Mouse (Mus musculus) embryo, embryonic 9.5 days (tissue): Measurements from ENCODE around the gene Boll.
"Not testable (repeated sequence)": the region's sequence is repeated elsewhere in the genome, so short reads cannot be mapped to it uniquely, and the experiment has no call there.

Experiments
- DNase-seq: peaks from one replicate; pipeline ENCODE4 v3.0.0-alpha.2; 2017; ENCODE audit errors: extremely low spot score

The Boll gene

GRCm38 (mm10) chr1:55363044-55363565 lies at the start of gene Boll:
Boll (minus strand) TSS chr1:55363469.
- DNase-seq = peak; percentile 74

GRCm38 (mm10) chr1:55412569-55412968 lies 49.3 kb upstream of the Boll start:
- no peak for DNase-seq

GRCm38 (mm10) chr1:55411079-55411478 lies 47.8 kb upstream of the Boll start:
- DNase-seq = no peak

GRCm38 (mm10) chr1:55410670-55411069 lies 47.4 kb upstream of the Boll start:
- DNase-seq = no peak

DNA sequence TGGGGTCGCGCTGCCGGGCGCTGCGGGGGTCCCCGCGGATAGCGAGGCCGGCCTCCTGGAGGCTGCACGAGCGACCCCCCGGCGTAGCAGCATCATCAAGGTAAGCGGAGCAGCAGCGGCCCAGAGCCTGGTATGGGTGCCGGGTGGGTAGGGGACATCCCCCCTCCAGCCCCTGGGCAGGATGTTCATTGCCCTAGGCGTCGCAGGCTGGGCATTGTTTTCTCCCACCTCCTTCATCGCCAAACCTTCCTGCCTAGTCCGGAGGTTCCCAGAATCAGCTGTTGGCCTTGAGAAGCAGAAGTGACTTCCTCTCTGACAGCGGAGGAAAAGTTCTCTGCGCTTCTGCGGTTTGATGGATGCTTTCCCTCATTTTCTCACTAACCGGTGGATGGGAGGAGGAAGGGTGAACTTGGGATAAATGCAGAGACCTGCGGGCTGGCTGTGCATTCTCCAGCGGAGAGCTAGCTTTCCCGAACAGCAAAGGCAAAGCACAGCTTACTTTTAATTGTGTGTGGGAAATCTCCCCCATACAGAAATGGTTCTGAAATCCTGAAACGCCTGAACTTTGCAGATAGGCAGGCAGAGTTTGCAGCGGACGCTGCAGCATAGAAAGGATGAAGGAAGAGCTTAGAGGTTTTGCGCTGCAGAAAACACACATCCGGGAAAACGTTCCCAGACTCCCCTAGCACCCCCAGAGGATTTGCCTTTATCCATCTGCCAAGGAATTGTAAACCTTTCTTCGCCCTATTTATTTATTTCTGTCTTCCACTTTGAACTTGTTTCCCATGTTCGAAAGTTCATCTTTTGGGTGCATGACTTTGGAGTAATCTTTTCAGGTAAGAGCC lies 43.5 kb upstream of the Boll start:
- DNase-seq = peak; percentile 35

DNA sequence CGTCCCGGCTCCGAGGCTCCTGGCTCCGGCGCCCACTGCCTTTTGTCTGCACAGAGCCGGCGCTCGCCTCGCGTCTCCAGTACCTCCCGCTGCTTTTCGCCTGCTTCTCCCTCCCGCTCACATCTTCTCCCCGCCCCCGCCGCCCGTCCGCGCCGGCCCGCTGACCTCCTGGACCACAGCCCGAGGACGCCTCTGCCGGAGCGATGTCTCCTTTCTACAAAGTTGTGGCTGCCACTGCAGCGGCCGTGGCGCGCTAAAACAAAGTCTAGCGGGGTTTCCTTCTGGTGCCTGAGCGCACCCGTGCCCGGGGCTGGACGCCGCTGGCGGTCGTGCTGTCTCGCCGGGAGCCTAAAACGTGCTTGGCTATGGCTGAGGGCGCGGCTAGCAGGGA lies 42.7 kb upstream of the Boll start:
- DNase-seq = peak; percentile 81

- peak; percentile 92 for DNase-seq
These were observed 42.2 kb upstream of the Boll start, which contains the start of gene Plcl1 for GRCm38 (mm10) chr1:55405272-55406022. Plcl1 (plus strand) TSS chr1:55405921.

DNA sequence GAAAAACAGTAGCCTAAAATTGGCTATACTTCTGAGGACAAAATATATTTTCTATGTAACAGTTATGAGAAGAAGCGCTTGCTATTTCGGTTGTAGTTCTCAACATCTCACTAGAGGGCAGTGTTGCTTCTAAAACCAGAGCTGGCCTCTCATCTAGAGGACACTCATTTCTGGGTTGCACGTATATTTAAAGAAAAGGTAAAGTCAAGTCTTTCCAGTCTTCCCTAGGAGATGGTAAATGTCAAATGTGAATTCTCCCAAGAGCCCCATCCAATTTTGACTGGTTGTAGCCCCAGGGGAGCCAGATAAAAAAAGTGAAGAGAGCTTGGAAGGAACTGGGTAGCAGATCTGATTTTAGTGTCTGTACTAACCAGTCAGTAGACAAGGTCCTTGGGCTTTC lies 41.2 kb upstream of the Boll start:
- DNase-seq = peak; percentile 68

DNA sequence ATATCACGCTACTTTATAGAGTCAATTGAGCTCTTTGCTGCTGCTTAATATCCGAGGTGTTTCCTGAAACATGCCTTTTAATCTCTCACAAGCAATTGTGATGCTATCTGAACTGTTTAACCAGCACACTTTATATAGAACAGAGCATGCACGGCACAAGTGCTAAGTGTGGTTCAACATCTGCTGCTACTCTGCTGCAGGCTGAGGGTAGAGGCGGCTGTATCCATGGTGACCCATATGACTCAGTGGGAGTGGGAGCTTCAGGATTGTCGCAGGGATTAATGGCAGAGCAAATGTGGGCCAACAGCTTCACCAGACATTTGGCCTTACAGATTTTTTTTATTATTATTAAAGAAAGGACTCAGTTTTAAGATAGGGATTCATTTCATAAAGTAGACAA lies 36.6 kb upstream of the Boll start:
- no peak for DNase-seq

DNA sequence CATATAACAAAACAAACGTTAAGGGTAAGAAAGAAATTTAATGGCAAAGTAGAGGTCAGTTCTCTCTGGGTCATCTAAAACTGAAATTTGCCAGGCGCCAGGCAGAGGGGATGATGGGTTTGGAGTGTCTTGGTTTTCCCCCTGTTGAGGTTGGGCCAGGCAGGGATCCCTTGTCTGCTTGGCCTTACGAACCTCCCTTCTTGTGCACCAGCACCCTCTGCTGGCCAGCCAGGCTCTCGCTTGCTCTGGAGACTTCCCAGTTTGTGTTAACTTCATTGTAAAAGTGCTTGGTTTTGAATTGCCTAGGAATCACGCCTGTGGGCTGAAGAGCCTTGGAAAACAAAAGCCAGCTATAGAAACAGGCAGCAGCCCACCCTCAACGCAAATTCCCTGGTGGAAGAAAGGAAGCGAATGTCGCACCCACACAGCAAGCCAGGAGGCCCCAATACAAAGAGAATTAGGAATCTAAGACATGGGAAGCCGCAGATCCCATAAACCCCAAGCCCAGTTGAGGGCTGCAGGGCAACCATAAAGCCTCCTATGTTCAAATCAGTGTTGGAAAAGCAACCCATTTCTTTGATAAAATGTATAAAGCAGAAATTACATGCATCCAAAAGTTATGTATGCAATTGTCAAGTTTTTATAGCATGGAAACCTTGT lies 20.0 kb upstream of the Boll start:
- peak; percentile 85 for DNase-seq

- no peak for DNase-seq
These were observed 17.3 kb upstream of the Boll start for GRCm38 (mm10) chr1:55380527-55380926.

DNA sequence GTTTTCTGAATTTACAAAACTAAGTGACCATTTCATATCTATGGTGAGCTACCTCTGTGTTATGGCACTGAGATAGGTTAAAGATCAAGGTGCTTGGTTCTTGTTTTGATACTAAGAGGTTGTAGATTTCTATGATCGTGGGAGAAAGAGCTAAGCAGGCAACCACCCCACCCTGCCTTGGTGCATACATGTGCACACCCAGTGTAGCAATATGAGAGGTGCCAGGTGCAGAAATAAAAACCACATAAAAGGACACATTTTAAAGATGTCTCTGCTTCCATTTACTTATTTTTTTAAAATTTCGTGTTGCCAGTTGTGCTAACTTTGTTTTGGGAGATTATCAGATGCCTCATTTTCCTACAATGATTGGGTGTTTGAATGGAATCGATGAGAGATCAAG lies 9.4 kb upstream of the Boll start:
- no peak for DNase-seq

DNA sequence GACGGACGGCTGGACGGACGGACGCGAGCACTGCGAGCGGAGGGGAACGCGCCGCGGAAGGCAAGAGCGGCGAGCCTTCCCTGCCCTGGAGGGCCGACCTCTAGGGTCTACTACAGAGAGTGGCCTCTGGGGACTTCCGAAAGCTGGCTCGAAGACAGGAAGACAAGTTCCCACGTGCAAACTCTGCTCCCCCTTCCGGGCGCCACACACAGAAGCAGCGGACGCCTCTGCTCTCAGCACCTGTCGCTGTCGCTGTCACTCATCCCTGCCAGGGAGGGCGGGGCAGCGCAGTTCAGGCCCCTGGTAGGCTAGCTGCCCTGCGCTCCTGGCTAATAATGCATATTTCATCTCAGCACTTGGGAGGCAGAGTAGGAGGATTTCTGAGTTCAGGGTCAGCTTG lies 317 bp upstream of the Boll start:
- no peak for DNase-seq

GRCm38 (mm10) chr1:55362634-55363033 lies 635 bp downstream of the Boll start:
- DNase-seq = peak; percentile 7

DNA sequence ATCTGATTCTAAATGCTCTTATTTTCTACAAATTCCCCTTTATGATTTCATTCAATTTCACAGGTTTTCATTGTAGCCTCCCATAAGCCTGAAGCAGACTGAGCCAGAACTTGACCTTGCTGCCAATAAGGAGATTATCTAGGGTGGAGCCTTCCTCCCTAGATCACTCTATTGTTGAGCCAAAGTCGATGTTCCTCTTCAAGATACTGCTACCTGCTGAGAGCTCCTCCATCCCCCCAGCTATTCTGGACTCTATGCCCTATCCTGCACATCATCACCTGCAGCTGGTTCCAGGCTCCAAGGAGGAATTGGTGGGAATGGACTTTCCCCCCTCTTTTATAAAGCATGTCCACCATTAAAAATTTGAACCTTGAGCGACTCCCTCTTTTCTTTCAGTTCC lies 11.4 kb downstream of the Boll start:
- DNase-seq = not testable (repeated sequence)

DNA sequence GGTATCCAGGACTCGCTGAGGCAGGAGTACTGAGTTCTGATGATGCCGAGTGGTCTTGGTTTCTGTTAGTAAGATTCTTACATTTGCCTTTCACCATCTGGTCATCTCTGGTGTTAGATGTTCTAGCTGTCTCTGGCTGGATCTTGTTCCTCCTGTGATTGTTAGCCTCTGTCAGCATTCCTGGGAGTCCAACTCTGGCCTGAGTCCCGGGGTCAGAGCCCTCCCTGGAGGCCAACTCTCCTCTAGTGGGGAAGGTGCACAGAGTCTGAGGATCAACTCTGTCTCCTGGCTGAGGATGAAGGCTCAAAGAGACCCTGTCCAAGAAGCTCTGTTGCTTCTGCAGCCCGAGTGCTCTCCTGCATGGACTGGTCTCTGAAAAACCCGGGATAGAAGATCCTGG lies 37.8 kb downstream of the Boll start:
- DNase-seq = not testable (repeated sequence)

DNA sequence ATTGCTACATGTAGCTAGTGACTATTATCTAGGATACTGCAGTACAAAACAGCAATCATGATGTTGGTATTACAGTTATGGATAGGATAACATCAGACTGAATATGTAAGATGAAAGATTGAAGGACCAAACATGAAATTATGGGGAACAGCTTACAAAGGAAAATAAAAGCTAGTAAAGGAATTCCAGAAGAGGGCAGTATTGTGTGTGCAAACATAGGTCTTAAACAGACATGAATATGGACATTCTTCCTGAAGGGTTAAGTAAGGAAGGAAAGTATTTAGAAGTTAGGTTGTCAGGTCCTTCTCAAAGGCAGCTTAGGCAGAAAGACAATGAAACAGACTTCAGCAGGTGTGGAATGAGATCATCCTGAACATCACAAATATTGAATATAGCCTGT lies 62.2 kb downstream of the Boll start:
- DNase-seq = no peak

GRCm38 (mm10) chr1:55279081-55279480 lies 84.2 kb downstream of the Boll start:
- DNase-seq = no peak

GRCm38 (mm10) chr1:55265447-55265846 lies 97.8 kb downstream of the Boll start:
- DNase-seq = no peak

DNA sequence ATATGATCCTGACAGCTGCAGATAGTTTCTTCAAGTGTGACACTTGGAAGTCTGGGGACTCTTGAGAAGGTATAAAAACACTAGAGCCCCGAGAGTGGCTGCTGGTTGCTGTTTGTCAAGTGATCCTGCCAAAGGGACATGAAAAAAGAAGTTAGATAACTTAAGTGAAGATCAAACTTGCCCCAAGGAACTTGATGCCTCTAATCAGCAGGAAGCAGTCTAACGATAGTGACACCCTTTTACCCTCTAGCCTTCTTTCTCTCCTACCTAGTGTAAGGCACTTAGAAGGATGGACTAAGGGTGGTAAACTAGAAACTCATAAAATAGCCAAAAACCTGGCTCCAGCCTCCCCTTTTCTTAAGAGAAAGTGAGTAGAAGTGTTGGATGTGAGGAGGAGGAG lies 98.9 kb downstream of the Boll start:
- DNase-seq = no peak

DNA sequence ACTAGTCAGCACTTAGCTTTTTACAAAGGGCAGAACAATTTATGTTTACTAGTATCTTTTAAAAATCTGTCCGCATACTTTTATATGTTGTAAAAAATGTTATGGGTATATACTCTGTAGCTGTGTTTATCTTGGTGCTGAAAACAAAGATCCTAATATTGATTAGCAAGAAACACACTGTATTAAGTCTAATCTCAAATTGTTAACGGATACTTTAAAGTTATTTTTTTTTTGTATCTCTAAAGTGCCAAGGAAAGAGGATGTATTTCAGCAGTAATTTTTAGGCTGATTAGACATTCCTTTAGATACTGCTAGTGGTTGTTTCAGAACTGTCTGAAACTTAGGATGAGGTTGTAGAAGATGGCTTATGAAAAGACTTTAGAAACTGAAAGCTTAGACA lies 116.9 kb downstream of the Boll start:
- DNase-seq = no peak

DNA sequence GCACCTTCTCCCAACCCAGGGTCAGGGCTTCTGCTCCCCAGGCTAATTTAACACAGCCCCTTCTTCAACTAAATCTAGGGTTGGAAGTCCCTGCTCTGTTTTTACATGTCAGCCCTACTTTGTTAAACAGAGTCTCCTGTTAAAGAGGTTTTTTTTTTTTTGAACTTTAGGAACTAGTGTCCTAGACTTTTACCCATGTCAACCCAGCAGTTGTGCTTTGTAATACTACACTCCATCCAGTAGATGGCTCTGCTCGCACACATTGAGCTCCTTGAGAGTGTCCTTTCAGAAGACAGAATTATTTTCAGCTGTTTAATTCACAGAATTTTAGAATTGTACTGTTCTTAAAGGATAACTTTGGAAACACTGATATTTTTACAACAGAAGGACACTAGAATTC lies 124.0 kb downstream of the Boll start:
- no peak for DNase-seq
